Mouse (Mus musculus) gastrocnemius, postnatal 10 days (tissue): Measurements from ENCODE around the gene Paqr5. TPM values are rescaled to one million over a fixed set of nuclear protein-coding genes. Genes with fewer than 3 reads are reported as not detected.
A peak's percentile ranks its signal among the peaks of the same experiment; 100 is the strongest.

ENCODE experiments used
- DNase-seq: peaks from one replicate; pipeline ENCODE4 v3.0.0; 2021; ENCODE audit warnings: mixed read lengths
- total RNA-seq, 2 experiments: library from RNA; stranded (reverse); gene quantifications; 2 replicates each; pipeline ENCODE4 v1.2.3; 2021

Gene Paqr5
- total RNA-seq, 2 experiments from 2014 or later, result 0.14 TPM; not detected in 1

GRCm38 (mm10) chr9:61909633-61910032 lies 117.0 kb downstream of the Paqr5 start:
- DNase-seq, result no peak

DNA sequence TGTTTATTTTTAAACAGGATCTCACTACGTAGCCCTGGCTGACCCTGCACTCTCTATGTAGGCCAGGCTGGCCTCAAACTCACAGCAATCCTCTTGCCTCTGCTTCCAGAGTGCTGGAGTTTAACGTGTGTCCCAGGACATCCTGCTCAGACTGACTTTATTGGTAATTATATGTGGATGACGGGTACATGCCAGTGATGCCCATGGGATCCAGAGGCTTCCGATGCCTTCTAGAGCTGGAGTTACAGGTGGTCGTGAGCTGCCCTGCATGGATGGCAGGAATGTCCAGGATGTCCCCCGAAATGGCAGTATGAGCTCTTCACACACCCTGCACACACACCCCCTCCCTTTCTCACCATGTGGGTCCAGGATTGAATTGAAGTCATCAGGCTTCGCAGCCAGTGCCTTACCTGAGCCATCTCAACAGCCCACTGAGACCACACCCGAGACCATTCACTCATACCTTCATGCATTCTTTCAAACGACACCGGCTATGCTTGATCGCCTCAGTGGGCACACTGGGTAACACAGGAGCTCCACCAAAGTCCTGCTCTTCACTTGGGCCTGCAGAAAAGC lies 117.7 kb downstream of the Paqr5 start:
- no peak for DNase-seq

DNA sequence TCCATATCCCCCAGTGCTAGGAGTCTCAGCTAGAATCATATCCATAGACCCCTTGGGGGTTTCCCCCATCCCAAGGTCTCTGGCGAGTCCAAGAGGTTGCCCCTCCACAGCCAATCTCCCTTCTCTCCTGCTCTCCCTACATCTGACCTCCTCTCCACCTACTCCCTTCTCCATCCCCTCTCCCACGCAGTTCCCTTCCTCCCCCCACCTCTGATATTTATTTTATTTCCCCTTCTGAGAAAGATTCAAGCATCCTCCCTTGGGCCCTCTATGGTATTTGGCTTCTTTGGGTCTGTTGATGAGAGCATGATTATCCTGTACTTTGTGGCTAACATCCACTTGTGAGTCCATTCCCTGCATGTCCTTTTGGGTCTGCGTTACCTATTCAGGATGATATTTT lies 118.3 kb downstream of the Paqr5 start:
- DNase-seq, result no peak

GRCm38 (mm10) chr9:61907621-61908295 lies 118.9 kb downstream of the Paqr5 start:
- DNase-seq, result no peak

DNA sequence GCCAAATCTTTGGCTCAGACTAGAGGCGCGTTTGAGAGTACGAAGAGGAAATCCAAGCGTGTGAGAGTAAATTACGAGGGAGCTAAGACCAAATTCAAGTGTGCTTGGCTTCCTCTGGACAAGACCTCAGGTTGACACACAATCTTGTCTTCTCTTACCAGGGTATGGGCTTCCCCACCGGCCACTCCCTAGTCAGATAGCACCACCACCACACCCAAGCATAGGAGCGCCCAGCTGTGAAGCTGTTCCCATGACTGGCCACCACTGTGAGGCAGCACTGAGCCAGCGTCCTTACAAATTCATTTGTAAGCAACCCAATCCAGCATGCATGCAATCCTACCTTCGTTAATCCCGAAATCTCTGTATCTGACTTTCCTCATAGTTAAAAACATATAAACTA lies 119.7 kb downstream of the Paqr5 start:
- DNase-seq, result peak; percentile 38

DNA sequence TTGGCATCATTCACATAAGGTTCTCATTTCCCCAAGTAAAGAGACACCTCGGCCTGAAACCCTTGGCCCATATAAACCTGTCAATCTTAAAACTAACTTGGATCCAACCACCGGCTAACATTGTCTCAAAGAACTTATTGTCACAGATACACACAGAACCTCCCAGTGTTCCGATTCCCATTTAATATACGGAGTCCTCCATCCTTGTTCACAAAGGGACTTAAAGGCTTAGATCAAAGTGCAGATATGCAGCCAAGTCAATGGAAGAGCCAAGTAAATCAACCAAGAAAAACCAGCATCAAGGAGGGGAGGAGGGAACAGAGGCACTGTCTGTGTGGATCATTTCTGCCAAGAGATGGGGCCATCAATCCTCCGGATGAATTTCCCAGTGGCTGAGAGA lies 121.1 kb downstream of the Paqr5 start:
- no peak for DNase-seq

DNA sequence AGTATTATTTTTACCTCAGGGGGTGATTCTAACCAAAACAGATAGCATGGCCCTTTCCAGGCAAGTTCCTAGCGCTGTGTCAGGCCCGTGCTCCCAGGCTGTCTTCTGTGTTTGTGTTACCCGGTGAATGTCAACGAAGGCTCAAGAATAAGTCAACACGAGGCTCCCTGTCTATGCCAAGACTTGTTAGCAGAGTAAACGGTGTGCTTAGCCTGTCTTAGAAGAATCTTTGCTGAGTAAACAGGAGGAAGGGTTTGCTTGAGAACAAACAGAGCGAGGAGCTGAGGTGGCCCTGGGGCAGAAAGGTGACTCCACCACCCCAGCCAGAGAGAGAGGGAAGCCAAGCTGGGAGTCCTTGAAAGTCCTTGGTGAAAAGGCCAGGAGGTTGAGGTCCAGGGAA lies 122.5 kb downstream of the Paqr5 start:
- no peak for DNase-seq

Other genes starting within 250 kb of the Paqr5 start
- gene Rplp1, start 112.3 kb downstream of the Paqr5 start, total RNA-seq, result 1,000 to 10,000 TPM; 1,829 to 1,854 TPM
- gene Kif23, start 80.1 kb downstream of the Paqr5 start, total RNA-seq, result 10 to 100 TPM; 16.9 to 25.0 TPM
- gene Glce, start 95.8 kb upstream of the Paqr5 start, total RNA-seq, result 10 to 100 TPM; 15.3 to 18.3 TPM